Mouse (Mus musculus) 3T3-L1 (cell line): Measurements from ENCODE around the gene Gm2916.
"Not testable (repeated sequence)": the region's sequence is repeated elsewhere in the genome, so short reads cannot be mapped to it uniquely, and the experiment has no call there.

Experiments
- DNase-seq: peaks from one replicate; pipeline ENCODE4 v3.0.0-alpha.2; 2015; ENCODE audit warnings: low read depth, low spot score

Gm2916 gene

GRCm38 (mm10) chr14:3883872-3884271 lies at the start of gene Gm2916:
TSS of gene Gm2916 (plus strand) at chr14:3884172.
- DNase-seq = not testable (repeated sequence)

GRCm38 (mm10) chr14:3845945-3846344 lies 38.0 kb upstream of the Gm2916 start, which contains the start of gene Gm3033:
TSS of gene Gm3033 (plus strand) at chr14:3846245.
- DNase-seq = not testable (repeated sequence)

DNA sequence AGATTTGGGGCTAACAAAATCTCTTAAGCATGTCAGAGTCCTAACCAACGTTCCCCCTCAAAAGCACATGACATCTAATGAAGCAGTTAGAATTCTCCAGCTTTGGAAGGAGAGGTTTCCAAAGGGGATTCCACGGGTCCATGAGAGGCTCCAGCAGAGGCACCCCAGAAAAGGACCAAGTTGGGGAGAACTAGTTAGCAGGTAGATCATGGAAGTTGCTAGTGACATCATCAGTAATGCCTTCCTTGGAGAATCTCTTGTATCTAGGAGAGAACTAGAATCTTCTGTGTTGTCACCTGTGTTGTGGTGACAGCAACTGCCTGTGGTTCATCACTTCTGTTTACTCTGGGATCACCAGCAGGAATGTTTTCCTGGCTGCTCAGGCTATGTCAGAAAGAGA lies 47.5 kb downstream of the Gm2916 start, which contains the start of gene Gm3029:
Gene Gm3029 (plus strand): TSS at position 301 of the 400 bp plus-strand sequence.
- not testable (repeated sequence) for DNase-seq

GRCm38 (mm10) chr14:3963247-3963646 lies 79.3 kb downstream of the Gm2916 start, which contains the start of gene Gm3095:
TSS of gene Gm3095 (plus strand) at chr14:3963547.
- DNase-seq = not testable (repeated sequence)
